Mouse (Mus musculus) E14TG2a.4 (cell line): ENCODE measurements at regions not wholly inside any gene's neighbourhood (a gene's known extent, or its start where the extent isn't known, plus 50 kb on each side); places are given as distances from the start of the nearest gene placed in this dataset.

Source experiments
- CTCF ChIP-seq: conservative IDR thresholded peaks from 2 replicates; pipeline ENCODE4 v1.5.1; 2014; ENCODE audit warnings: low read length
- NANOG ChIP-seq: IDR thresholded peaks from 2 replicates; pipeline ENCODE4 v1.6.1; 2014; ENCODE audit warnings: borderline replicate concordance, low read length, mixed read lengths
- POU5F1 ChIP-seq: IDR thresholded peaks from 2 replicates; pipeline ENCODE4 v1.6.1; 2014; ENCODE audit warnings: low read length, borderline replicate concordance

GRCm38 (mm10) chr17:4835065-4835705 lies 158.9 kb upstream of the Arid1b start:
- TF ChIP-seq CTCF (no peak), NANOG (no peak), POU5F1 (no peak)
